Mouse (Mus musculus): ENCODE data around the gene Olfr885. TPM values are rescaled to one million over a fixed set of nuclear protein-coding genes. Genes with fewer than 3 reads are reported as not detected.

Gene Olfr885
- not detected in 2 replicates for polyA plus RNA-seq (2012; rRNA removed)

GRCm38 (mm10) chr9:38061022-38061421 is at the start of gene Olfr885:
TSS of gene Olfr885 (plus strand) at chr9:38061322.

GRCm38 (mm10) chr9:38025508-38025907 is 35.6 kb upstream of the Olfr885 start, which contains the start of gene Olfr883:
TSS of gene Olfr883 (plus strand) at chr9:38025808.

GRCm38 (mm10) chr9:38046255-38046654 is 14.9 kb upstream of the Olfr885 start, which contains the start of gene Olfr884:
TSS of gene Olfr884 (plus strand) at chr9:38046555.

GRCm38 (mm10) chr9:38083772-38084171 is 22.6 kb downstream of the Olfr885 start, which contains the start of gene Olfr887:
TSS of gene Olfr887 (plus strand) at chr9:38084072.

GRCm38 (mm10) chr9:38107828-38108227 is 46.7 kb downstream of the Olfr885 start, which contains the start of gene Olfr888:
TSS of gene Olfr888 (plus strand) at chr9:38108128.

Other genes starting within 250 kb of the Olfr885 start
- gene Olfr877, start 207.1 kb upstream of the Olfr885 start, polyA plus RNA-seq (2012; rRNA removed), result 0.01 and 0.05 TPM in 2 replicates
- under 0.01 TPM in 1 of 2 replicates, not detected in the other for gene Olfr145, start 164.6 kb upstream of the Olfr885 start, polyA plus RNA-seq (2012; rRNA removed)
- not detected in 2 replicates for gene Olfr878, start 143.5 kb upstream of the Olfr885 start, polyA plus RNA-seq (2012; rRNA removed)
- not detected in 2 replicates for gene Olfr881, start 69.5 kb upstream of the Olfr885 start, polyA plus RNA-seq (2012; rRNA removed)
- not detected in 2 replicates for gene Olfr883, start 35.5 kb upstream of the Olfr885 start, polyA plus RNA-seq (2012; rRNA removed)
- not detected in 2 replicates for gene Olfr884, start 14.8 kb upstream of the Olfr885 start, polyA plus RNA-seq (2012; rRNA removed)
- gene Olfr887, start 22.8 kb downstream of the Olfr885 start, polyA plus RNA-seq (2012; rRNA removed), result not detected in 2 replicates
- not detected in 2 replicates for gene Olfr888, start 46.8 kb downstream of the Olfr885 start, polyA plus RNA-seq (2012; rRNA removed)
- gene Olfr889, start 53.9 kb downstream of the Olfr885 start, polyA plus RNA-seq (2012; rRNA removed), result not detected in 2 replicates
- gene Olfr890, start 81.2 kb downstream of the Olfr885 start, polyA plus RNA-seq (2012; rRNA removed), result not detected in 2 replicates
- gene Olfr891, start 119.5 kb downstream of the Olfr885 start, polyA plus RNA-seq (2012; rRNA removed), result not detected in 2 replicates
- not detected in 2 replicates for gene Olfr893, start 147.0 kb downstream of the Olfr885 start, polyA plus RNA-seq (2012; rRNA removed)
- not detected in 2 replicates for gene Olfr894, start 156.7 kb downstream of the Olfr885 start, polyA plus RNA-seq (2012; rRNA removed)
- not detected in 2 replicates for gene Olfr143, start 191.5 kb downstream of the Olfr885 start, polyA plus RNA-seq (2012; rRNA removed)
- not detected in 2 replicates for gene Olfr895, start 206.5 kb downstream of the Olfr885 start, polyA plus RNA-seq (2012; rRNA removed)
- not detected in 2 replicates for gene Olfr896-ps1, start 229.8 kb downstream of the Olfr885 start, polyA plus RNA-seq (2012; rRNA removed)